Mouse (Mus musculus): Measurements from ENCODE around the gene Tmprss4.

DNA sequence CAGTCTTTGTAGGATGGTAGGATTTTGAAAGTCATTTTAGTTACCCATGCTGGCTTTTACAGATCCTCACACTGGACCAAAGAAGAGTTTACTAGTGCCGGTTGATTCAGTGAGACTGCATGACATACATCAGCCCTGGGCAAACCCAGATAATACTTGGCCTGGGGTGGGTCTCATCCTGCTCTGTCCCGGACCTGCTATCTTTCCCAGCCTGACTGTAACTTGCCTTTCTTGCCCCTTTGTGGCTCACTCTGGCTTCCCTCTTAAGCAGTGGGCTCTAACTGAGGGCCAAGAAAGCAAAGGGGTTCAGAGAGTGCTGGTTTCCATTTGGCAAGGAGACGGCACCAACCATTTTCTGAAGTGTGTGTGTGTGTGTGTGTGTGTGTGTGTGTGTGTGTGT, 15.8 kb upstream of the Tmprss4 start:
- TF ChIP-seq CTCF (IDR thresholded peaks at IDR 0.05; ENCODE audit: low read depth, low read length) (no peak), POLR2A (IDR thresholded peaks at IDR 0.05; ENCODE audit: insufficient read depth, low read length) (no peak), EP300 (IDR thresholded peaks at IDR 0.05; ENCODE audit: insufficient read depth, low read depth, low read length) (no peak)

Data from ES-Bruce4 (cell line).